19 mouse cellular contexts compared by ENCODE assay signal in genomic region chr4:147525125-147525524, GRCm38 (mm10). TPM values are rescaled to one million over a fixed set of nuclear protein-coding genes. Genes with fewer than 3 reads are reported as not detected.
DNase-seq lines count a peak whose midpoint lies in the region.
"Had no signal": no experiment of that assay in that cellular context is flagged by ENCODE, and none has a peak within 500 bp of the region (broad histone marks: within the 10 kb centered on the region; RNA-seq: fewer than 3 reads in every experiment).

No protein-coding gene starts in this region.

- no peaks in the 10 kb centered on the region for H3K27me3 ChIP-seq in heart, embryonic 10.5 days (ENCODE audit: insufficient read depth, poor library complexity, severe bottlenecking)
- H3K27me3 ChIP-seq: CH12.LX, Patski had no signal

- H3K27ac ChIP-seq in heart, embryonic 10.5 days = no peak overlapping the region

- WGBS in heart, embryonic 10.5 days = 81% methylated on average over 1 of the region's 1 CpGs

- H3K9me3 ChIP-seq in heart, embryonic 10.5 days = peaks cover 39% of the 10 kb centered on the region

- no peak overlapping the region for H3K4me3 ChIP-seq in heart, embryonic 10.5 days

- H3K36me3 ChIP-seq in heart, embryonic 10.5 days = no peaks in the 10 kb centered on the region
- H3K36me3 ChIP-seq: G1E had no signal

- H3K4me1 ChIP-seq in heart, embryonic 10.5 days = no peaks in the 10 kb centered on the region

- DNase-seq in heart, adult 11 months = peak; percentile 84
- DNase-seq in heart, embryonic 10.5 days (ENCODE audit: low spot score) = no peak
- DNase-seq in R1 (ENCODE audit: low read depth, low spot score) (peak; percentile 57), liver (no peak)
- DNase-seq: adrenal gland, adult 2 months; adrenal gland, adult 8-10 months; adrenal gland, postnatal 10 days; adrenal gland, postnatal 14 days; adrenal gland, postnatal 25 days; adrenal gland, postnatal 36 days; B cell, adult 2 months; cerebellum, adult 11 months; cerebellum, adult 11-12 months; cerebellum, adult 18-20 months; cerebellum, adult 2 months had no signal

RNA-seq across cellular contexts. Expression of gene Gm16503, which starts 14.9 kb away (rescaled TPM):
- 0.38 and 0.53 TPM in 2 replicates for polyA plus RNA-seq in heart, embryonic 10.5 days (2016; fragmentation: Nextera tagmentation; extraction: Ambion mirVana)
- polyA plus RNA-seq: adrenal gland, adult 2 months; C2C12; G1E; Patski had no signal

RNA-seq across cellular contexts. Expression of gene Zfp985, which starts 28.0 kb away (rescaled TPM):
- 0.10 and 0.12 TPM in 2 replicates for polyA plus RNA-seq in heart, embryonic 10.5 days (2016; fragmentation: Nextera tagmentation; extraction: Ambion mirVana)
- polyA plus RNA-seq: adrenal gland, adult 2 months had no signal

RNA-seq across cellular contexts. Expression of gene Zfp982, which starts 32.9 kb away (rescaled TPM):
- polyA plus RNA-seq in heart, embryonic 10.5 days (2016; fragmentation: Nextera tagmentation; extraction: Ambion mirVana) = 9.8 and 11.9 TPM in 2 replicates
- polyA plus RNA-seq: adrenal gland, adult 2 months; G1E; Patski had no signal

Comparison
In these comparisons a context has a peak if more than half of its experiments do, and no peak if none do; other contexts are left out.
1. DNase-seq: peak in heart, adult 11 months (single experiment) and R1 (single experiment); none in heart, embryonic 10.5 days (single experiment) and liver (single experiment).